Mouse (Mus musculus): ENCODE measurements around the gene Gm9774. TPM values are rescaled to one million over a fixed set of nuclear protein-coding genes. Genes with fewer than 3 reads are reported as not detected.

Gene Gm9774
- polyA plus RNA-seq, 1 experiment from 2014 or later = 10.6 TPM

DNA sequence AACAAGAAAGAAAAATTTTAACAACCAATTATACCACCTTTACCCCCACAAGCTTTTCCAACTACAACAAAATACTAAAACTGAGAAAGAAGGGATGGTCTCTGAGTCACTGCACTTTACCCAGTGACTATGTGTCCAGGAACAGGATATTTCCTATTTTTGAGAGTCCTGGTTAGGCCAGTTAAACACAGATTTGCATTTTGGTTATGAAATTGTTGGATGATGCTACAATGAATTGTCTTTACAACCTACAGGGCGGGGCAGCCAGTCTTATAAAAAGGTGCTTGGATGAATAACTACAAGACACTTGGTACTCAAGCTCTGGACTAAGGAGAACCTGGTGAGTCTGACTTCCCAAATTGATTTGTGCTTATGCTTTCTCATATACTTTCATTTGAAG lies 43.8 kb downstream of the Gm9774 start, which contains the start of gene Sprr2h:
Gene Sprr2h, plus strand, starts transcription at position 301 of the 400 bp plus-strand sequence.
- H3K4me1 ChIP-seq (replicated peaks; ENCODE audit: control insufficient read depth, insufficient read depth) = no peaks in the 10 kb centered on the region
- 78% methylated on average over 1 of the region's 1 CpGs for WGBS
- ATAC-seq (ENCODE audit: low FRiP score, low TSS enrichment) (no peak), DNase-seq (ENCODE audit: low spot score) (no peak)
- H3K36me3 ChIP-seq (ENCODE audit: control insufficient read depth, insufficient read depth, low read length) = no peaks in the 10 kb centered on the region
- H3K9me3 ChIP-seq (ENCODE audit: control insufficient read depth, low read length) = no peaks in the 10 kb centered on the region
- no peak within 1 kb of the TSS for H3K4me2 ChIP-seq (replicated peaks; ENCODE audit: low read depth)
- H3K4me3 ChIP-seq (ENCODE audit: low read depth, low read length) = no peak within 1 kb of the TSS
- no peak within 1 kb of the TSS for H3K27ac ChIP-seq (replicated peaks)
- H3K9ac ChIP-seq (ENCODE audit: low read length) = no peak within 1 kb of the TSS
- no peaks in the 10 kb centered on the region for H3K27me3 ChIP-seq (ENCODE audit: control insufficient read depth, insufficient read depth, low read length)
- TF ChIP-seq CTCF (IDR thresholded peaks at IDR 0.05; ENCODE audit: low read depth) = no peak

Other genes with a start within 250 kb of the Gm9774 start
- gene Sprr2a1, start 213.6 kb downstream of the Gm9774 start, polyA plus RNA-seq (2015; fragmentation: Nextera tagmentation; extraction: Ambion mirVana) = 181 and 190 TPM in 2 replicates
- 13,620 and 14,516 TPM in 2 replicates for gene Sprr2a2, start 213.5 kb downstream of the Gm9774 start, polyA plus RNA-seq (2015; fragmentation: Nextera tagmentation; extraction: Ambion mirVana)
- gene Sprr2a3, start 144.0 kb downstream of the Gm9774 start, polyA plus RNA-seq (2015; fragmentation: Nextera tagmentation; extraction: Ambion mirVana) = 712 and 819 TPM in 2 replicates
- gene Sprr2b, start 112.8 kb downstream of the Gm9774 start, polyA plus RNA-seq (2015; fragmentation: Nextera tagmentation; extraction: Ambion mirVana) = 20.8 and 22.8 TPM in 2 replicates
- gene Sprr2d, start 90.3 kb downstream of the Gm9774 start, polyA plus RNA-seq (2015; fragmentation: Nextera tagmentation; extraction: Ambion mirVana) = 65.0 and 66.5 TPM in 2 replicates
- gene Sprr2e, start 77.3 kb downstream of the Gm9774 start, polyA plus RNA-seq (2015; fragmentation: Nextera tagmentation; extraction: Ambion mirVana) = 0.33 and 0.47 TPM in 2 replicates
- gene Sprr2f, start 64.2 kb downstream of the Gm9774 start, polyA plus RNA-seq (2015; fragmentation: Nextera tagmentation; extraction: Ambion mirVana) = 7.4 and 9.2 TPM in 2 replicates
- gene Sprr2h, start 43.7 kb downstream of the Gm9774 start, polyA plus RNA-seq (2015; fragmentation: Nextera tagmentation; extraction: Ambion mirVana) = 2.1 TPM in 2 replicates
- gene Sprr2i, start 21.4 kb downstream of the Gm9774 start, polyA plus RNA-seq (2015; fragmentation: Nextera tagmentation; extraction: Ambion mirVana) = 24.7 and 26.7 TPM in 2 replicates
- gene Sprr2j-ps, start 11.3 kb downstream of the Gm9774 start, polyA plus RNA-seq (2015; fragmentation: Nextera tagmentation; extraction: Ambion mirVana) = 52.2 and 58.5 TPM in 2 replicates
- 8.3 and 9.2 TPM in 2 replicates for gene Sprr2k, start 3.2 kb upstream of the Gm9774 start, polyA plus RNA-seq (2015; fragmentation: Nextera tagmentation; extraction: Ambion mirVana)
- gene Sprr1b, start 9.4 kb upstream of the Gm9774 start, polyA plus RNA-seq (2015; fragmentation: Nextera tagmentation; extraction: Ambion mirVana) = 17.1 and 19.3 TPM in 2 replicates
- 1,930 and 1,986 TPM in 2 replicates for gene Sprr3, start 29.3 kb upstream of the Gm9774 start, polyA plus RNA-seq (2015; fragmentation: Nextera tagmentation; extraction: Ambion mirVana)
- gene Sprr1a, start 56.5 kb upstream of the Gm9774 start, polyA plus RNA-seq (2015; fragmentation: Nextera tagmentation; extraction: Ambion mirVana) = 1,567 and 1,571 TPM in 2 replicates
- 1.3 and 1.5 TPM in 2 replicates for gene Sprr4, start 71.1 kb upstream of the Gm9774 start, polyA plus RNA-seq (2015; fragmentation: Nextera tagmentation; extraction: Ambion mirVana)
- not detected in 2 replicates for gene 2310046K23Rik, start 105.1 kb upstream of the Gm9774 start, polyA plus RNA-seq (2015; fragmentation: Nextera tagmentation; extraction: Ambion mirVana)
- 16.6 and 21.1 TPM in 2 replicates for gene Ivl, start 144.3 kb upstream of the Gm9774 start, polyA plus RNA-seq (2015; fragmentation: Nextera tagmentation; extraction: Ambion mirVana)
- gene Smcp, start 159.6 kb upstream of the Gm9774 start, polyA plus RNA-seq (2015; fragmentation: Nextera tagmentation; extraction: Ambion mirVana) = not detected in 2 replicates
- gene 2210017I01Rik, start 178.1 kb upstream of the Gm9774 start, polyA plus RNA-seq (2015; fragmentation: Nextera tagmentation; extraction: Ambion mirVana) = 22.8 and 26.7 TPM in 2 replicates
- gene Lce6a, start 192.2 kb upstream of the Gm9774 start, polyA plus RNA-seq (2015; fragmentation: Nextera tagmentation; extraction: Ambion mirVana) = 98.3 and 102 TPM in 2 replicates
- 401 and 429 TPM in 2 replicates for gene Lce1a1, start 218.9 kb upstream of the Gm9774 start, polyA plus RNA-seq (2015; fragmentation: Nextera tagmentation; extraction: Ambion mirVana)
- gene Lce1b, start 227.5 kb upstream of the Gm9774 start, polyA plus RNA-seq (2015; fragmentation: Nextera tagmentation; extraction: Ambion mirVana) = 116 and 135 TPM in 2 replicates
- 632 and 696 TPM in 2 replicates for gene Lce1a2, start 240.9 kb upstream of the Gm9774 start, polyA plus RNA-seq (2015; fragmentation: Nextera tagmentation; extraction: Ambion mirVana)
- gene Lce1c, start 249.8 kb upstream of the Gm9774 start, polyA plus RNA-seq (2015; fragmentation: Nextera tagmentation; extraction: Ambion mirVana) = 673 and 689 TPM in 2 replicates

All from stomach, postnatal 0 days (tissue).